Mouse (Mus musculus) heart, embryonic 11.5 days (tissue): ENCODE data around the gene Gprin2. TPM values are rescaled to one million over a fixed set of nuclear protein-coding genes. Genes with fewer than 3 reads are reported as not detected.

ENCODE experiments used
- ATAC-seq: fragments of 200-750 bp; cut with Nextera tagmentation; replicated peaks from 2 replicates; pipeline ENCODE4 v1.8.0; 2017; ENCODE audit warnings: moderate library complexity; ENCODE audit not compliant: insufficient number of reproducible peaks, low FRiP score, low TSS enrichment
- H3K27ac ChIP-seq: fragments of 300-500 bp; sonication (generic); 2 replicates; pipeline ENCODE4 v1.5.1; 2014; ENCODE audit warnings: mild to moderate bottlenecking, low read depth, low read length
- H3K27me3 ChIP-seq: fragments of 300-500 bp; sonication (generic); 2 replicates; pipeline ENCODE4 v1.6.1; 2014; ENCODE audit warnings: mild to moderate bottlenecking, low read length, mixed read lengths; ENCODE audit not compliant: control insufficient read depth, insufficient read depth
- H3K36me3 ChIP-seq: fragments of 300-500 bp; sonication (generic); 2 replicates; pipeline ENCODE4 v1.6.1; 2014; ENCODE audit warnings: mild to moderate bottlenecking, low read length, moderate library complexity, mixed read lengths; ENCODE audit not compliant: control insufficient read depth, insufficient read depth
- H3K4me1 ChIP-seq: fragments of 300-500 bp; sonication (generic); 2 replicates; pipeline ENCODE4 v1.6.1; 2014; ENCODE audit warnings: low read length; ENCODE audit not compliant: control insufficient read depth, insufficient read depth
- H3K4me2 ChIP-seq: fragments of 300-500 bp; sonication (generic); 2 replicates; pipeline ENCODE4 v1.6.1; 2014; ENCODE audit warnings: mild to moderate bottlenecking, moderate library complexity
- H3K4me3 ChIP-seq: fragments of 300-500 bp; sonication (generic); 2 replicates; pipeline ENCODE4 v1.5.1; 2014; ENCODE audit warnings: low read depth, low read length
- H3K9ac ChIP-seq: fragments of 300-500 bp; sonication (generic); 2 replicates; pipeline ENCODE4 v1.6.1; 2014; ENCODE audit warnings: mild to moderate bottlenecking, low read depth, low read length, moderate library complexity
- H3K9me3 ChIP-seq: fragments of 300-500 bp; sonication (generic); replicated peaks from 2 replicates; pipeline ENCODE4 v1.6.1; 2016; ENCODE audit warnings: low read length; ENCODE audit not compliant: control insufficient read depth
- WGBS: fragments of 180-500 bp; shearing (Covaris S2); extraction: QIAGEN DNeasy Blood & Tissue Kit; methylation state at CpG from one replicate; pipeline ENCODE4 v1.1.7; 2014; ENCODE audit not compliant: insufficient replicate concordance; 5-methylcytosine and 5-hydroxymethylcytosine counted together
- polyA plus RNA-seq: library from polyadenylated mRNA; unstranded; fragments of >200 nt; fragmentation: Nextera tagmentation; extraction: Ambion mirVana; gene quantifications from 2 replicates; pipeline ENCODE4 v1.2.1, GENCODE M21; 2014

The Gprin2 gene
- polyA plus RNA-seq = 0.04 and 0.08 TPM in 2 replicates

DNA sequence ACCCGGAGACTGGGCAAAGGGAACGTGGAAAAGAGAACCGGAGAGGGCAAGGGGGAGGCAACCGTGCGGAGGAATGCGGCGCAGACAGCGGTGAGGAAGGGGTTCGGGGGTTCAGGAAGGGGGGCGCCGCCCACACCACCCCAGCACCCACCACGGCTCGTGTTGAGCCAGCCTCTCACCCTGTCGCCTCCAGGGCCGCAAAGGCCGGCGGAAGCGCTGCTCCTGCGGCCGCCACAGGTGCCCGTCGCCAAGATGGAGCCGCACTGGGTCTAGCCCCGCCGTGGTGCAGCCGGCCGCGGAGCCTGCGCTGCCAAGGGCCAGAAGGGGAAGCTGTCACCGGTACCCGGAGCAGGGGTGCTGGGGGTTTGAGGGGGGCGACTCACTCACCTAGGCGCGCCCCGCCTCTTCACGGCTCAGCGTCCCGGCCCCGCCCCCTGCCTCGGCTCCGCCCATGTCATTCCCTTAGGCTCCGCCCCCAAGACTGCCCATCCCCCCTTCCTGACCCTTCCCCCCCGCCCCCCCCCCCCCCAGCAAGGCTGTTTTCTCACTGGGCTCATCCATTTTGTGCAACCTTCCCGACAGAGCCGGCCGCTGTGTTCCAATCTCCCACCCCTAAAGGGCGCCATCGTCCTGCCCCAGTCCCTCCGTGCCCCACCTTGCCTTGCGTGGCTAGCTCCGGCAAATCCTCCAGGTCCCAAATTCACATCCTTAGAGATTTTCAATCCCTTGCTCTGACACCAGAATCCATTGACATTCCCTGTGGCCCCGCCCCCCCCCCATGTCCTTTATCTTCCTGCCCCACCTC, at the start of gene Gprin2:
TSS of gene Gprin2 (minus strand) at position 423 of the 805 bp plus-strand sequence.
- 4% methylated on average over 50 of the region's 52 CpGs for WGBS
- ATAC-seq = peak; percentile 63
- H3K9ac ChIP-seq = peak within 1 kb of the TSS; percentile 64
- H3K9me3 ChIP-seq = no peaks in the 10 kb centered on the region
- peak within 1 kb of the TSS; percentile 75 for H3K4me3 ChIP-seq
- H3K36me3 ChIP-seq = no peaks in the 10 kb centered on the region
- no peak within 1 kb of the TSS for H3K27ac ChIP-seq
- peak within 1 kb of the TSS; percentile 98 for H3K4me2 ChIP-seq
- no peaks in the 10 kb centered on the region for H3K4me1 ChIP-seq
- peaks cover 25% of the 10 kb centered on the region for H3K27me3 ChIP-seq

DNA sequence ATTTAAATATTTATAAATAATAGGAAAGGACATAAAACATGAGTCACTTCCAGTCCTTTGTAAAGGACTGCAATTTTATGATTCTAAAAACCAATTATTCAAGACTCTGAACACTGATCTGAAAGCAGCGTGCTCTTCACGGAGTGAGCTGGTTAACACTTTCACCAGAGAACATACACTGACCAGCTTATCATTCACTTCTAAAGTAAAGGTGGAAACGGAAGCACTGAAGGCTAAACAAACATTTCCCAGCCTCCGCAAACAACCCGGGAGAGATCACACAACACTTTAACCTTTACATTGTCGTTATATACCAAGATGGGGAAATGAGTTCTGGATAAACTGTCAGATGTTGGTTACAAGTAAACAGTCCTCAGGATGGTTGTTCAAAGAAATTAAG, 39.2 kb upstream of the Gprin2 start:
- Histone ChIP-seq H3K27me3 (no peaks in the 10 kb centered on the region), H3K36me3 (no peaks in the 10 kb centered on the region), H3K4me2 (no peak overlapping the region), H3K4me1 (no peaks in the 10 kb centered on the region), H3K4me3 (no peak overlapping the region), H3K9ac (no peak overlapping the region), H3K9me3 (no peaks in the 10 kb centered on the region), H3K27ac (no peak overlapping the region)
- ATAC-seq = no peak
- whole genome bisulfite sequencing = 54% methylated on average over 6 of the region's 6 CpGs

DNA sequence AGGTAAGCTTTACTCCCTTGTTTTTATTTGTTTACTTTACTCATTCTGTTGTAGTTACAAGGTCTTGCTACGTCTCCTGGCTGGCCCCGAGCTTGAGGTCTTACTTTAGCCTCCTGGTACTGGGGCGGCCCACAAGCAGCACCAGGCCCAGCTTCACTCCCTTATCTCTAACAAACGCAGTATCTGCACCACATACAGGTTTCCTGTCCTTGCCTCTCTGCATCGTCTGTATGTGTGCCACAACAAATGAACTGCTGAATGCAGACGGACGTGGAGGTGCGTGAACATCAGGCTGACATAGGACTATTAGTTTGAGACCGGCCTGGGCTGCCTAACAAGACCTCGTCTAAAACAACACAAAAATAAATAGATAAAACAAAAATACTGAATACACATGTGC, 38.8 kb upstream of the Gprin2 start:
- WGBS = 51% methylated on average over 10 of the region's 10 CpGs
- Histone ChIP-seq H3K9ac (no peak overlapping the region), H3K36me3 (no peaks in the 10 kb centered on the region), H3K4me1 (no peaks in the 10 kb centered on the region), H3K4me2 (no peak overlapping the region), H3K9me3 (no peaks in the 10 kb centered on the region), H3K27me3 (no peaks in the 10 kb centered on the region), H3K27ac (no peak overlapping the region), H3K4me3 (no peak overlapping the region)
- ATAC-seq = no peak

- no peaks in the 10 kb centered on the region for H3K27me3 ChIP-seq
- H3K4me3 ChIP-seq = peak overlapping the region; percentile 29
- H3K9me3 ChIP-seq = no peaks in the 10 kb centered on the region
- H3K36me3 ChIP-seq = no peaks in the 10 kb centered on the region
- no peaks in the 10 kb centered on the region for H3K4me1 ChIP-seq
- WGBS = 5% methylated on average over 16 of the region's 16 CpGs
- H3K4me2 ChIP-seq = peak overlapping the region; percentile 62
- H3K27ac ChIP-seq = no peak overlapping the region
- peak; percentile 95 for ATAC-seq
- H3K9ac ChIP-seq = peak overlapping the region; percentile 46; the same call in 1 of the 2 replicates
These were observed 33.4 kb upstream of the Gprin2 start for GRCm38 (mm10) chr14:34234630-34235380.

DNA sequence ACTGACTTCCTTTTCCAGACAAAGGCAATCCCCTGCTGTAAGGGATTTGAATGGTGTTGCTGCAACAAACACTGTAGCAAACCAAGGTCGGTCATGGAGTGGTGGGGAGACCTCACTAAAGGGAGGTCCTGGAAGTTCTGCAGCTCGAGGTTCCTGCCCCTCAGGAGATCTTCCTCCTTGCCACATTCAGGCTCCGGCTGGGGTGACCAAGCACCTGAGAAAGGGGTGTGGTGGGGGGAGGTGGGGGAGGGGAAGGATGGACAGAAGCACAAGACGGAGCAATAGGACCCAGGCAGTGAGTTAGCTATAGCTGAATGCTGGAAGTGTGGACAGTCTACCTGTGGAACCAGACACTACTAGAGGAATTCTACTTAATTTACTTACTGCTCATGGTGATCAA, 32.4 kb upstream of the Gprin2 start:
- Histone ChIP-seq H3K27ac (no peak overlapping the region), H3K36me3 (no peaks in the 10 kb centered on the region), H3K4me3 (no peak overlapping the region), H3K4me1 (no peaks in the 10 kb centered on the region), H3K4me2 (no peak overlapping the region), H3K9me3 (no peaks in the 10 kb centered on the region), H3K9ac (no peak overlapping the region), H3K27me3 (no peaks in the 10 kb centered on the region)
- 65% methylated on average over 4 of the region's 4 CpGs for WGBS
- ATAC-seq = no peak

DNA sequence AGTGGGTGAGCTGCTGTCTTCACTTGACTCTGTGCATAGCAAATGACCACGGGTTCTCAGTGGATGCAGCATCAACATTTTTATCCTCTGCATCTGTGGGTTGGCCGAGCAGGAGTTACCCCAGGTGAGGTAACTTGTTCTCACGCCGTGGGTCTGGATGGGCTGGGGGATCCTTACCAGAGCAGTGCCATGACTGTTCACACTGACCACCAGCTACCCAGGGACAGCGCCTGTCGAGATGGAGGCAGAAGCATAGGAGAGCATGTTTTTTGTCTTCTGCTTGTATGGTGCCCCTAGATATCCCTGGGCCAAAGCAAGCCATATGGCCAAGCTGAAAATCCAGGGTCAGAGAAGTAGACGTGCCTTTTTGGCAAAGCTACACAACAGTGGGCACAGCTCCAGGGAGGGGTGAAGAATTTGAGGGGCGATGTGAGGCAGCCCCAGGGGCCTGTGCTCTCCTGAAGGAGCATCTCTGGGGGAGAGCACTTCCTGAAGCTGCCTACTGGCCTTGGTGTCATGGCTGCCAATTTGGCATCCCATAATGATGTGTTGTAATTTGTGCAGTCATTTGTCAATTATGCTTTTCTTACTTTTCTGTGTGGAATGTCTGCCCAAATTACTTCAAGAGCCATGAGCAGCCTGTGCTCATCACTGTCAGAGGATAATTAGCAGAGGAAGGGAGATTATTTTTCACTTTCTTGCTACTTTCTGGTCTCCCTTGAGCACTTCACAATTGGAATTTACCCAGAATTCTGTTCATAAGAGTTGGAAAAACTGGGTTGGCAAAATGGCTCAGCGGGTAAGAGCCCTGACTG, 31.6 kb upstream of the Gprin2 start:
- no peak overlapping the region for H3K4me2 ChIP-seq
- no peak for ATAC-seq
- no peaks in the 10 kb centered on the region for H3K9me3 ChIP-seq
- H3K27ac ChIP-seq = no peak overlapping the region
- peaks cover 6% of the 10 kb centered on the region for H3K4me1 ChIP-seq
- 80% methylated on average over 9 of the region's 9 CpGs for WGBS
- no peak overlapping the region for H3K4me3 ChIP-seq
- no peaks in the 10 kb centered on the region for H3K27me3 ChIP-seq
- H3K36me3 ChIP-seq = no peaks in the 10 kb centered on the region
- H3K9ac ChIP-seq = no peak overlapping the region

- ATAC-seq = no peak
- no peaks in the 10 kb centered on the region for H3K36me3 ChIP-seq
- WGBS = 65% methylated on average over 7 of the region's 7 CpGs
- peaks cover 7% of the 10 kb centered on the region for H3K4me1 ChIP-seq
- no peaks in the 10 kb centered on the region for H3K27me3 ChIP-seq
- no peak overlapping the region for H3K4me3 ChIP-seq
- no peak overlapping the region for H3K9ac ChIP-seq
- H3K27ac ChIP-seq = no peak overlapping the region
- no peak overlapping the region for H3K4me2 ChIP-seq
- no peaks in the 10 kb centered on the region for H3K9me3 ChIP-seq
These were observed 30.9 kb upstream of the Gprin2 start for GRCm38 (mm10) chr14:34232340-34232739.

DNA sequence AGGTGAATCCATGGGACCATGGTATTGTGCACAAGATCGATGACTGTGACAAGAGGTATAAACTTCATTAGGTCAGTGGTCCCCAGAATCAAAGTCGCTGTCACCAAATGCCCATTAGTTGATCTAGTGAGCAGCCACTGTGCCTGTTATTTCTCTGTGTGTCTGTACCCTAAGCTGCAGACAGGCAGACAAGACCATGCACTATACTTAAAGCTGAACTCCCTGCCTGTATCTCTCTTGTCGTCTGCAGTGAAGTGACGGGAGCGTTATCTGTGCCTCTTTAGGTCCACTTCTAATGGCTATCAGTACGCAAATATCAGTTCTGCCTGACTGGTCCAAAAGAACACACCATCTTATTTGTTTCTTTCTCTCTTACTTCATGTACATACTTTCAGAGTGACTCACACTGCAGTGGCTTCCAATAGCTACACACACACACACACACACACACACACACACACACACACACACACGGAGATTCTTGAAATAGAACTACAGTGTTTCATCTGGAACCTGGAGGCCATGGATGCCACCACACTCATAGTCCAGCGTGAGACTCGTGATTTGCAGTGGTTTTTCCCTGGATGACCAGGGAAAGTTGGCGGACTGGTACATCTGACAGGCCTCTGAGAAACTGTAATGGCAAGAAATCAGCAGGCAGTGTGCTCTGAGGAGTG, 27.5 kb upstream of the Gprin2 start:
- Histone ChIP-seq H3K9me3 (no peaks in the 10 kb centered on the region), H3K9ac (no peak overlapping the region), H3K36me3 (no peaks in the 10 kb centered on the region), H3K4me2 (peak overlapping the region; percentile 14), H3K4me1 (peaks cover 7% of the 10 kb centered on the region), H3K27me3 (no peaks in the 10 kb centered on the region), H3K4me3 (no peak overlapping the region), H3K27ac (peak overlapping the region; percentile 24; the same call in 1 of the 2 replicates)
- 42% methylated on average over 10 of the region's 10 CpGs for WGBS
- ATAC-seq = no peak
